Mouse (Mus musculus): ENCODE data around the gene Gpr107. TPM values are rescaled to one million over a fixed set of nuclear protein-coding genes. Genes with fewer than 3 reads are reported as not detected.

The Gpr107 gene
- polyA plus RNA-seq, 1 experiment from 2014 or later = 39.8 TPM

DNA sequence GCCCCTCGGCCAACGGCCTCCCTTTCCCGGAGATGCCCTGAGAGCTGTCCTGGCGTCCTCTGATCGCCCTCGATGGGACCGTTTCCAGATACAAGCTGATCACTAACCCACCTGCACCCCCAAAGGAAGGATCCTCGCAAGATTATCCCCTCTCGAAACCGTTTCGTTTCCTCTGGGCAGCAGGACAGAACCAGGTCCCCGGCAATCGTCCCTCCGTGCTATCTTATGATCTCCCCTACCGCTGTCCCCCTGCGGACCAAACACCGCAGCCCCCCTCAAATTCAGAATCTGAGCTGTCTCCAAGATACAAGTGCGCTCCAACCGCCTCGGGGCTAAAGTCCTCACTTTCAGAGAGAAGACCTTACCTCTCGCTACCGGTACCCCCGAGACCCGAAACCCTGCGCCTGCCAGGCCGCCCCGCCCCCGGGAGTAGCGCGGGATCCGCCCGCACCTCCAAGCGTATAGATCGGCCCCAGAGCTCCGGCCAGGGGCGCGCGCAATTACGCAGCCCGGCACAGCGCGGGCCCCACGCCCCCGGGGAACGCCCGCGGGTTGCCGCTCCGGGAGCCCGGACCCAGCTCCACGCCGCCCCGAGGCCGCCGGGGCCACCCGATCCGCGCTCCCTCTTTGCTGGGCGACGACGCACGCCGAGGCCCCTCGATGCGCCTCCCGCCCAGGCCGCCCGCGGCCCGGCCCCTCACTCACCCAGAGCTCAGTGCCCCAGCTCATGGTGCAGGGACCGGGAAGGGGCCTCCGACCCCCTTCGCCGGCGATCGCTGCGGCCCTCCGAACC is 10.8 kb upstream of the Gpr107 start:
- Histone ChIP-seq H3K4me1 (peaks cover 38% of the 10 kb centered on the region), H3K27ac (peak overlapping the region; percentile 88), H3K4me2 (peak overlapping the region; percentile 92), H3K36me3 (peaks cover 4% of the 10 kb centered on the region; the same call in 1 of the 2 replicates), H3K27me3 (no peaks in the 10 kb centered on the region), H3K9me3 (no peaks in the 10 kb centered on the region), H3K9ac (peak overlapping the region; percentile 96), H3K4me3 (peak overlapping the region; percentile 90)
- WGBS = under 1% methylated on average over 74 of the region's 78 CpGs
- ATAC-seq (ENCODE audit: insufficient number of reproducible peaks, insufficient read depth, low FRiP score, low TSS enrichment, low read depth) = peak; percentile 73

DNA sequence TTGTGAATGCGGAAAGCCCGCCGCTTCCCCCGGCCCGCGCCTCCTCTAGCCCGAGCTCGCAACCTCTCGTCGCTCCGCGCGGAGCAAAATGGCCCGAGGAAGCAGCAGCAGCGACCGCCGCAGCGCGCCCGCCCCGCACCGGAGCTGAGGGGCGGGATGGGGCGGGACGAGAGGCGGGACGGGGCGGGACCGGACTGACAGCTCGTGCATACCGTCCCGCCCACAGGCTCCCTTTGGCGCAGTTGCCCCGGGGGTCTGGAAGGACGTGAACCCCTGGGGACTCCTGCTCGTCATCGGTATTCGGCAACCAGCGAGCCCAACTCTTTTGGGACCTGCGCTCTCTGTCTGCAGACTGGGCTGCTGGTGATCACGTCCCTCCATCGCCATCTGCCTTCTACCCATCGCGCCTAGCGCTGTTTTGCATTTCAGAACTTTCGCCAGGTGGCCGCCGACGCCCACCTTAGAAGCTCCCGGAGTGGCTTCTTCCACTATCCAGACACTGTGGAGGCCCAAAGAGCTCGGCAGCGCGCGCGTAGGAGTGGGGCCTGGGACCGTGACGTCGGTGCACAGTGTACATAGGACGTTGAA is 10.2 kb upstream of the Gpr107 start, which contains the start of gene Fnbp1:
Fnbp1 (minus strand) TSS at position 142 of the 588 bp plus-strand sequence.
- H3K9ac ChIP-seq = peak within 1 kb of the TSS; percentile 96
- H3K4me1 ChIP-seq = peaks cover 37% of the 10 kb centered on the region
- peak within 1 kb of the TSS; percentile 88 for H3K27ac ChIP-seq
- peaks cover 9% of the 10 kb centered on the region for H3K36me3 ChIP-seq
- H3K27me3 ChIP-seq = no peaks in the 10 kb centered on the region
- H3K4me2 ChIP-seq = peak within 1 kb of the TSS; percentile 92
- peak; percentile 91 for ATAC-seq (ENCODE audit: insufficient number of reproducible peaks, insufficient read depth, low FRiP score, low TSS enrichment, low read depth)
- under 1% methylated on average over 56 of the region's 59 CpGs for WGBS
- peak within 1 kb of the TSS; percentile 90 for H3K4me3 ChIP-seq
- H3K9me3 ChIP-seq = no peaks in the 10 kb centered on the region

DNA sequence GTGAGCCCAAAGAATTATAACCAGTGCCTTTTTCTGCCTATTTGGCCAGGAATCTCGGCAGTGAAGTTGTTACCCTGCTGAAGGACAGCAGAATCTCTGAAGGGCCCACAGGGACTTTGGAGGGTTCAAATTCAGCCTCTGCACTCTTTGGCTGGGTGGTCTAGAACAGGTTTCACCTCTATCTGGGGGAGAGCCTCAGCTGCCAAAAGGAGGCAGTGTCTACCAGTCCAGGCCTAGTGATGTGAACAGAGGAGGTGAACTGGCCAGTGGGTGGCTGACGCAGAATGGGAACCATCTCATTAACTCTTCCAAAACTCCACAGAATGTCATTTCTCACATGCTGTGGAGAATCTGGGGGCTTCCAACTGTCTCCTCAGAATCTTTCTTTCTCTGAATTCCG is 9.6 kb upstream of the Gpr107 start:
- no peak for ATAC-seq (ENCODE audit: insufficient number of reproducible peaks, insufficient read depth, low FRiP score, low TSS enrichment, low read depth)
- H3K4me2 ChIP-seq = peak overlapping the region; percentile 92
- peaks cover 14% of the 10 kb centered on the region for H3K36me3 ChIP-seq
- H3K27ac ChIP-seq = peak overlapping the region; percentile 51
- H3K4me1 ChIP-seq = peaks cover 32% of the 10 kb centered on the region
- H3K27me3 ChIP-seq = no peaks in the 10 kb centered on the region
- no peaks in the 10 kb centered on the region for H3K9me3 ChIP-seq
- H3K9ac ChIP-seq = peak overlapping the region; percentile 96
- peak overlapping the region; percentile 90 for H3K4me3 ChIP-seq
- 29% methylated on average over 3 of the region's 3 CpGs for WGBS

DNA sequence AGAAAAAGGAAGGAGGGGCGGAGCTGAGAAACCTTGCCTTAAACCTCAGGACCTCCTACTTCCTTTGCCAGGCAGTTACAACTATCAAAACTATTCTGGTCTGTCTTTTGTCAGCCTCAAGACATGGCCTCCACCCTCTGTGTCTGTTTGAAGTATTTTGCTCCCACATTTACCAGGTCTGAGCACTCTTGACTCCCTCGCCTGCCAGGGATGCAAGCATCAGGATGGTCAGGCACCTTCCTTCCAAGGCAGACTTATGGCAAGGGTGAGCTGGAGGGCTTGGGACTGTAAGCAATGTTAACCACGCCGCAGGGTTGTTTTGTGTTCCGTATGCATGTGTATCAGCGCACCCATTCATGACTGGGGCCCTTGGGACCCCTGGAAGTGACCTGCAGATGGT is 8.8 kb upstream of the Gpr107 start:
- Histone ChIP-seq H3K27me3 (no peaks in the 10 kb centered on the region), H3K9ac (no peak overlapping the region), H3K4me2 (no peak overlapping the region), H3K27ac (no peak overlapping the region), H3K4me1 (peaks cover 31% of the 10 kb centered on the region), H3K9me3 (no peaks in the 10 kb centered on the region), H3K4me3 (no peak overlapping the region), H3K36me3 (peaks cover 21% of the 10 kb centered on the region)
- ATAC-seq (ENCODE audit: insufficient number of reproducible peaks, insufficient read depth, low FRiP score, low TSS enrichment, low read depth) = no peak
- 72% methylated on average over 6 of the region's 6 CpGs for WGBS

DNA sequence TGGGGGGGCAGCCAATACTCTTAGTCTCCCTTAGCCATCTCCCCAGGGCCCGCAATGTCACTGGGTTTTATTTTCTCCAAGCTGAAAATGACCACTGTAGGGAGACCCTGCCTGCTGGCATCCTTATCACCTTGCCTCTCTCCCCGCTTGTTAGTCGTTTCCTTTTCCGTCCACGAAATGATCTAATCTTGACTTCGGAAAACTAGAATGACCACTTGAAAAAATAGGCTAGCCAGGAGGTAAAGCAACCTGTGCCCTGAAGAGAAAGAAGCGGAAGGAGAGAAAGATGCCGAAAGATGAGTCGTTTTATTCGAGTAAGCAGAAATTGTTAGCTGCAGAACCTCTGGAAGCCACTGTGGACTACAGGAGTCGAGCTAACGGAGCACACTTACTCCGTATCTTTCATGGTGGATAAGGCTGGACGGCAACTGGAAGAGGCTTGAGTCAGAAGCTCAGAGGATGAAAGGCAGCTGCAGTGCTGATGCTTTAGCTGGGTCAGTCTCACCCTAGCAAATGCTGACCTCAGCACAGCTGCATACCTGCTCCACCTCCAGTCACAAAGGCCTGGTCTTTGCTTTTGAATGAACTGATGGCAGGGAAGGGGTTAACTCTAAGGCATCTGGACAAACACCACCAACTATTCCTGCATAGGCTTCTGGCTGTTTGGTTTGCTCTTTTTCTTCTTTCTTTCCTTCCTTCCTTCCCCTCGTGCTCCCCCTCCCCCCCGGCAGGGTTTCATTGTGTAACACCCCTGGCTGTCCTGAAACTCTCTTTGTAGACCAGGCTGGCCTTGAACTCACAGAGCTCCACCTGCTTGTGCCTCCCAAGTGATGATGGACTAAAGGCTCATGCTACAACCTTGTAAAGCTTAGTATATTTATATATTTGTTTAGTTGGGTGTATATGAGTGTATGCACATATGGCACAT is 8.1 kb upstream of the Gpr107 start:
- Histone ChIP-seq H3K4me1 (peaks cover 31% of the 10 kb centered on the region), H3K4me2 (no peak overlapping the region), H3K9ac (no peak overlapping the region), H3K9me3 (no peaks in the 10 kb centered on the region), H3K27me3 (no peaks in the 10 kb centered on the region), H3K27ac (no peak overlapping the region), H3K36me3 (peaks cover 25% of the 10 kb centered on the region), H3K4me3 (no peak overlapping the region)
- ATAC-seq (ENCODE audit: insufficient number of reproducible peaks, insufficient read depth, low FRiP score, low TSS enrichment, low read depth) = no peak
- WGBS = 79% methylated on average over 16 of the region's 16 CpGs

DNA sequence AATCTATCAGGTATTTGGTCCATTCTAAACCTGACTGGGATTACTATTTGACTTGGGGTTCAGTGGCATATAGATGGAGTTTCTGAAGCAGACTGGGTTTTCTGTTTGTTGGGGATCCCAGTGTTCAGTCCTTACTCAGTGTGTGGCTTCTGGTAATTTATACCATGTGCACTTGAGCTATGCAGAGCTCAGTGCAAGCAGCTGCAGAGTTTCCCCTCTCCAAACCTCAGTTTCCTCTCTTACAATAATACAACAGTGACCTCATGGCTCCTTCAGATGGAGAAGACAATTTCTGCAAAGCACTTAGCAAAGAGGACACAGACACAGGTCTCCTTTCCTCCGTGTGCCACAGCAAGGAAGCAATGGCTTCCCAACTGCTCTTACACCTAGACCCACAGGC is 7.2 kb upstream of the Gpr107 start:
- Histone ChIP-seq H3K4me2 (no peak overlapping the region), H3K9ac (no peak overlapping the region), H3K9me3 (no peaks in the 10 kb centered on the region), H3K4me1 (peaks cover 29% of the 10 kb centered on the region), H3K27ac (no peak overlapping the region), H3K4me3 (no peak overlapping the region), H3K27me3 (no peaks in the 10 kb centered on the region), H3K36me3 (peaks cover 33% of the 10 kb centered on the region)
- 75% methylated on average over 1 of the region's 1 CpGs for WGBS
- ATAC-seq (ENCODE audit: insufficient number of reproducible peaks, insufficient read depth, low FRiP score, low TSS enrichment, low read depth) = no peak

DNA sequence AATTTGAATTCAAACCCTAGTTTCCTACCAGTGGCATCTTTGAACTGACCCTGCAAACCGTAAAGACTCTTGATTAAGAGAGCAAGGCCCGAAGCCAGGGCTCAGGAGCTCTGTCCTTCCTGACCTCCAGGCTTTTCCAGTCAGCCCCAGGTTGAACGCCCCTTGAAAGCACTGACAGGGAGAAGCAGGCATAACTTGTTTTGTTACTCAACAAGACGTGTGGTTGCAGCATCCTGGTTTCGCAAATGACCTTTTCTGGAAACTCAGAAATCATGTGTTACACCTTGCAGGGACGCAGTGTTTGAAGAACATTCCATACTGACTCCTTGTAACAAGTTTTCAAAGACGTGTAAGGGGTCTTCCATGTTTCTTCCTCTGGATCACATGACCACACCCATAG is 5.1 kb upstream of the Gpr107 start:
- no peak overlapping the region for H3K9ac ChIP-seq
- no peak overlapping the region for H3K4me3 ChIP-seq
- H3K36me3 ChIP-seq = peaks cover 42% of the 10 kb centered on the region
- H3K9me3 ChIP-seq = no peaks in the 10 kb centered on the region
- no peak overlapping the region for H3K4me2 ChIP-seq
- no peak for ATAC-seq (ENCODE audit: insufficient number of reproducible peaks, insufficient read depth, low FRiP score, low TSS enrichment, low read depth)
- 79% methylated on average over 7 of the region's 7 CpGs for WGBS
- peaks cover 21% of the 10 kb centered on the region for H3K4me1 ChIP-seq
- no peaks in the 10 kb centered on the region for H3K27me3 ChIP-seq
- no peak overlapping the region for H3K27ac ChIP-seq

DNA sequence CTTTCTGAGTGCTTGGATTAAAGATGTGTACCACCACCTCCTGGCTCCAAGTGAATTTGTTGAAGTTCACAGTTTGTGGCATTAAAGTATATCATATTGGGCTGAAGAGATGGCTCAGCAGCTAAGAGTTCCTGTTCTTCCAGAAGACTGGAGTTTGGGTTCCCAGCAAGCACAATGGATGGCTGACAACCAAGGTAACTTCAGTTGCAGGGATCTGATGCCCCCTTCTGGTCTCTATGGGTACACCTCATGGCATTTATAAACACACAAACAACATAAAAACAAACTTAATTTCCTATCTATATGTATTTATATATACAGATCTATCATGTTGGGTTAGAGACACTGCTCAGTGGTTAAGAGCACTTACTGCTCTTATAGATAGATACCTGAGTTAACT is 1.4 kb upstream of the Gpr107 start:
- peaks cover 42% of the 10 kb centered on the region for H3K36me3 ChIP-seq
- no peak overlapping the region for H3K27ac ChIP-seq
- no peak overlapping the region for H3K9ac ChIP-seq
- H3K9me3 ChIP-seq = no peaks in the 10 kb centered on the region
- H3K4me3 ChIP-seq = 0 out of 2 replicates have a peak overlapping the region, but pooled peaks have one; percentile 99
- peaks cover 16% of the 10 kb centered on the region for H3K4me1 ChIP-seq
- ATAC-seq (ENCODE audit: insufficient number of reproducible peaks, insufficient read depth, low FRiP score, low TSS enrichment, low read depth) = no peak
- H3K4me2 ChIP-seq = no peak overlapping the region
- H3K27me3 ChIP-seq = no peaks in the 10 kb centered on the region

DNA sequence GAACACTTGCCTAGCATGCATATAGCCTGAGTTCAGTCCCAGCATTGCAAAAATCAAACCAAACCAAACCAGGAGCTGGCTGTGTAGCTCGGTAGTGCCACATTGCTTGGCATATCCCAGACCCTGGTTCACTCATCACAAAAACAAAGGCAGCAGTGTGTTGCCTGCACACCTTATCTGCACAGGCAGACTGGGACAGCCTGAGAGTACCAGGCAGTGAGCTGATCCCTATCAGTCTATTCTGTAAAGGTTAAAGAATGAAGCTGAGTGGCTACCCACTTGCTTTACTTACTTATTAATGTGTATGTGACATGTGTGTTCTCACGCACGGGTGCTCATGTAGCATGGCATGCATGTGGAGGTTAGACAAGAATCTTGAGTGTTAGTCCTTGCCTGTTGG is 4.7 kb downstream of the Gpr107 start:
- H3K9me3 ChIP-seq = no peaks in the 10 kb centered on the region
- H3K4me3 ChIP-seq = no peak overlapping the region
- no peak for ATAC-seq (ENCODE audit: insufficient number of reproducible peaks, insufficient read depth, low FRiP score, low TSS enrichment, low read depth)
- H3K27ac ChIP-seq = no peak overlapping the region
- H3K4me1 ChIP-seq = peaks cover 13% of the 10 kb centered on the region
- peaks cover 6% of the 10 kb centered on the region for H3K36me3 ChIP-seq
- no peaks in the 10 kb centered on the region for H3K27me3 ChIP-seq
- H3K9ac ChIP-seq = no peak overlapping the region
- 87% methylated on average over 3 of the region's 3 CpGs for WGBS
- H3K4me2 ChIP-seq = no peak overlapping the region

DNA sequence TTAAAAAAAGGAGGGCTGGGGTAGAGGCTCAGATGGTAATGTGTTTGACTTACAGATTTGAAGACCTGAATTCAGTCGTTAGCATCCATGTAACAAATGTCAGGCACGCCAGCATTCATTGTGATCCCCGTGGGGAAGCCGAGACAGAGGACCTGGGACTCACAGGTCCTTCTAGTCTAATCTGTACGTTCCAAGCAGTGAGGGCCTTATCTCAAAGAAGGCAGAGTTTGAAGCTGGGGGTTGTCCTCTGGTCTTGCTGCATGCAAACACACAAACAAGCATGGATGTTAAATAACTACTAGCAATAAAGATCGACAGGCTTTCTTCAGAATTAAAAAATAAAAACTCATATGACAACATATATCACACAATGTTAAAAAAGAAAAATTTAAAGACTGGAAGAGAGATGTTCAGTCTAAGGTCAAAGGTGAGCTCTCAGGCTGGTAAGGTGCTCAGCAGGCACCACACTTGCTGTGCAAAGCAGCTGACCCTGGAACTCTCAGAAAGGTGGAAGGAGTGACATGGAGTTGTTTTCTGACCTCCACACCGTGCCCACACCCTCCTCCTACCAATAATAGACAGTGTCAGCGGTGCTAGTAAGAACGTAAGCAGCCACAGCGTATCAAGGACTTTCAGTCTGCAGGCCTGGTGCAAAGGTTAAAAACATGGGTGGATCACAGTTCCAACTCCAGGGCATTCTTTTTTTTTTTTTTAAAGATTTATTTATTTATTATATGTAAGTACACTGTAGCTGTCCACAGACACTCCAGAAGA is 8.2 kb downstream of the Gpr107 start:
- WGBS = 93% methylated on average over 10 of the region's 10 CpGs
- H3K4me1 ChIP-seq = peaks cover 15% of the 10 kb centered on the region
- peaks cover 6% of the 10 kb centered on the region for H3K36me3 ChIP-seq
- no peak overlapping the region for H3K4me3 ChIP-seq
- H3K9me3 ChIP-seq = no peaks in the 10 kb centered on the region
- H3K4me2 ChIP-seq = no peak overlapping the region
- no peak overlapping the region for H3K9ac ChIP-seq
- no peak overlapping the region for H3K27ac ChIP-seq
- no peaks in the 10 kb centered on the region for H3K27me3 ChIP-seq
- ATAC-seq (ENCODE audit: insufficient number of reproducible peaks, insufficient read depth, low FRiP score, low TSS enrichment, low read depth) = no peak

DNA sequence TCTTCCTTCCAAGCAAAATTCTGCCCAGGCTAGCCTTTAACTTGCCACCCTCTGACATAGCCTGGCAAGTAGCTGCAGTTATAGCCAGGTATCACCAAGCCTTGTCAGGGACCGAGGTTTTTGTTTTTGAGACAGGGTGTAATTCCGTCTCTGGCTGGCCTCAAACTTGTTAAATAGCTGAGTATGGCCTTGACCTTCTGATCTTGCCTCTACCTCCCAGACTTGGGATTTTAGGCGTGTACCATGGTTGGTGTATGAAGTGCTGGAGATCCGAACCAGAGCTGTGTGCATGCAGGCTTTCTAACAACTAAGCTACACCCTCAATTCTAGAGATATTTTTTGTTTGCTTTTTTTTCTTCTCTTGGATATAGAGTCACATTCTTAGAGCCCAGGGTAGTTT is 9.5 kb downstream of the Gpr107 start:
- Histone ChIP-seq H3K9me3 (no peaks in the 10 kb centered on the region), H3K27ac (no peak overlapping the region), H3K9ac (no peak overlapping the region), H3K4me2 (no peak overlapping the region), H3K4me3 (no peak overlapping the region), H3K4me1 (peaks cover 19% of the 10 kb centered on the region), H3K27me3 (no peaks in the 10 kb centered on the region), H3K36me3 (peaks cover 9% of the 10 kb centered on the region)
- WGBS = 87% methylated on average over 4 of the region's 4 CpGs
- ATAC-seq (ENCODE audit: insufficient number of reproducible peaks, insufficient read depth, low FRiP score, low TSS enrichment, low read depth) = no peak

All from embryonic facial prominence, embryonic 13.5 days (tissue).